Mouse (Mus musculus): ENCODE data around the gene Clec2d.
"Not testable (repeated sequence)": the region's sequence is repeated elsewhere in the genome, so short reads cannot be mapped to it uniquely, and the experiment has no call there.

The Clec2d gene

DNA sequence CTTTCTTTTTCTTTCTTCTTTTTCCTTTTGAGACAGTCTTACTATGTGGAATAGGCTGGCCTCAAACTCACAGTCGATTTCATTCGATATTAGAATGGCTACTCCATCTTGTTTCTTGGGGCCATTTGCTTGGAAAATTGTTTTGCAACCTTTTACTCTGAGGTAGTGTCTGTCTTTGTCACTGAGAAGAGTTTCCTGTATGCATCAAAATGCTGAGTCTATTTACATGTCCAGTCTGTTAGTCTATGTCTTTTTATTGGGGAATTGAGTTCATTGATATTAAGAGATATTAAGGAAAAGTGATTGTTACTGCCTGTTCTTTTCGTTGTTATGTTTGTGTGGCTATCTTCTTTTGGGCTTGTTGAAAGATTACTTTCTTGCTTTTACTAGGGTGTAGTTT lies 7.4 kb downstream of the Clec2d start:
- DNase-seq: not testable (repeated sequence)

DNA sequence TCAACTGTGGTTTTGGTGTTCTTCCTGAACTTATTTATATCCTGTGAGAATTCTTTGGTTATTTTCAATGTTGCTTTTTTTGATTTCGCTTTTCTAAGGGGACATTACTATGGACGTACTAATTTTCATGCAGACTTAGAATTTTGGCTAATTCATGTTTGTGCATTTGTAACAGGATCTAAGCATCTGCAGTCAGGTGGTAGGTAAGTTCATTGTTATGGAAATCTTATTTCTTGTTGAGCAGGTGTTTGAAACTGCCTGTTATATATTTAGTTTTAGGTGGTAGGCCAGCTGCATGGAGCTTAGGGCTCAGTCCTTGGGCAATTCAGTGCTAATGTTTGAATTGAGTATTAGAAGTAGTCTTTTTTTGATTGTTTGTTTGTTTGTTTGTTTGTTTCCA lies 13.0 kb downstream of the Clec2d start:
- DNase-seq: no peak

DNA sequence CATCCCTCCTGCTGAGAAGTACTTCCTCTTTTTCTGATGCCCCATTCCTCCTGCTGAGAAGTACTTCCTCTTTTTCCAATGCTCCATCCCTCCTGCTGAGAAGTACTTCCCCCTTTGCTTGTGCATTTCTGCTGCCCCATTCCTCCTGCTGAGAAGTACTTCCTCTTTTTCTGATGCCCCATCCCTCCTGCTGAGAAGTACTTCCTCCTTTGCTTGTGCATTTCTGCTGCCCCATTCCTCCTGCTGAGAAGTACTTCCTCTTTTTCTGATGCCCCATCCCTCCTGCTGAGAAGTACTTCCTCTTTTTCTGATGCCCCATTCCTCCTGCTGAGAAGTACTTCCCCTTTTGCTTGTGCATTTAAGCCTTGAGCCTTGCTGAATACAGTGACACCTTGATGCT lies 19.7 kb downstream of the Clec2d start:
- not testable (repeated sequence) for DNase-seq

DNA sequence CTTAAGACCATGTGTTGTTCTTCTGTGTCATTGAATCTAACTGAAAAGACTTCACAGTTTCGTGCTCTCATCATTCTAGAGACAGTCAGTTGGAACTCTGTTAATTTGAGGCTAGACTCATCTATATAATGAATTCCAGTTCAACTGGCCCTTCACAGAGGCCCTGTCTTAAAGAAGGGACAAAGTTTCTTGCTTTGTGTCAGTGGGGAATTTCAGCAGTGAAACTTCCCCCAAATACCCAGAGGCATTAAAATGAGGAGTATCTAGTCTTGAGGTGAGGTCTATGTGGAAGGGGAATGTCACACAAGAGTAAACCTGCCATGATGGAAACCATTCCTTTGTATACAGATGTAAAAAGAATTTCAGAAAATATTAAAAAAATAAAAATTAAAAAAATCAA lies 21.9 kb downstream of the Clec2d start:
- DNase-seq: no peak

DNA sequence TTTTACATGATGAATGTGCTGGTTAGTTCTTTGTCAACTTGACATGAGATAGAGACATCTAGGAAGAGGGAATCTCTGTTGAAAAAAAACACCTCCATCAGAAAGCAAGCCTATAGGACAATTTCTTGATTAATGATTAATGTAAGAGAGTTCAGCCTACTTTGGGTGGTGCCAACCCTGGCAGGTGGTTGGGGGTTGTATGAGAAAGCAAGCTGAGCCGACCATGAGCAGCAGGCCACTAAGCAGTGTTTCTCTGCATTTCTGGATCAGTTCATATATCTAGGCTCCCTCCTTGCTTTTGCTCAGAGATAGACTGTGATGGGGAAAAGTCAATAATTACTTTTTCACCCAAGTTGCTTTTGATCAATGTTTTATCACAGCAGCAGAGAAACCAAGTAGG lies 23.9 kb downstream of the Clec2d start:
- DNase-seq: no peak

DNA sequence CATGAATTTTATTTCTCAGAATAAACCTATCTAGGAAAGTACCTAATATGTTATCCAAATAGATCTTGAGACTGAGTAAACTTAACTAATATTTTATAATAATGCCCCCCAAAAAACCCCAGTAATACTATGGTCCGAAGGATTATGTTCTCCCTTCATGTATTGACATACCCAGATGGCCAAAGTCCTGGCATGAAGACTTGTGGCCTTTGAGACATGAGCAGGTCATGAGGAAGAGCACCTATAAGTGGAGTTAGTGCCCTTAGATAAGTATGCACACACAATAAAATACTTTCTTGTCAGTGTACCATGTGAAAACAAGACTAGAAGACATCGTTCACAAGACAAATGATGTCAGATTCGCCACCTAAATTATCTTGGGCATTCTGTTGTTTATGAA lies 24.4 kb downstream of the Clec2d start:
- DNase-seq: no peak

DNA sequence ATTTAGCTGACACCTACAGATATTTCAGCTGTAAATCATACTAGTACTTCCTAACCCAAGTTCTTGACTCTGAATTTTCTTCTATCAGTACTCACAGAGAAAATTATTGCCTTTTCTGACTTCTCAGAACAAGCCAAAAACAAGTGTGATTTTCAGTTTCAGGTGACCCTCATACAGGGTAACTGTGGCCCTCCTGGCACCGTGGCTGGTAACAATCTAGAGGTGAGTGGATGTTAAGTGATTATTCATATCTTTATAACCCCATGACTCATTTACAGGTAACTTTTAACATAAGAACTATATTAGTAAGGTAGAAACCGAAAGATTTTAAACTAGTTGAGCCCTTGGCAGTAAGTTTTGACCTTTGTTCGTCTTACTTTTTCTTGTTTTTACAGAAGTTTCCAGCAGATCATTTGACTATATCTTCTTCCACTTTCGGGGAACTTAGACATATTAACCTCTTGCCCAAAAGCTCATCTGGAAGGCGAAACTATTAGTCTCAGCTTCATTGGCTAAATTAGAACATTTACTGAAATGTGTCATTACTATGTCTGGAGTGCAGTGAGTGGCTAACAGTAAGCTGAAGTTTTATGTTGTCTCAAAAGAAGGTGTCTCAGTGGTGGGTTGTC lies 28.6 kb downstream of the Clec2d start:
- DNase-seq: no peak

DNA sequence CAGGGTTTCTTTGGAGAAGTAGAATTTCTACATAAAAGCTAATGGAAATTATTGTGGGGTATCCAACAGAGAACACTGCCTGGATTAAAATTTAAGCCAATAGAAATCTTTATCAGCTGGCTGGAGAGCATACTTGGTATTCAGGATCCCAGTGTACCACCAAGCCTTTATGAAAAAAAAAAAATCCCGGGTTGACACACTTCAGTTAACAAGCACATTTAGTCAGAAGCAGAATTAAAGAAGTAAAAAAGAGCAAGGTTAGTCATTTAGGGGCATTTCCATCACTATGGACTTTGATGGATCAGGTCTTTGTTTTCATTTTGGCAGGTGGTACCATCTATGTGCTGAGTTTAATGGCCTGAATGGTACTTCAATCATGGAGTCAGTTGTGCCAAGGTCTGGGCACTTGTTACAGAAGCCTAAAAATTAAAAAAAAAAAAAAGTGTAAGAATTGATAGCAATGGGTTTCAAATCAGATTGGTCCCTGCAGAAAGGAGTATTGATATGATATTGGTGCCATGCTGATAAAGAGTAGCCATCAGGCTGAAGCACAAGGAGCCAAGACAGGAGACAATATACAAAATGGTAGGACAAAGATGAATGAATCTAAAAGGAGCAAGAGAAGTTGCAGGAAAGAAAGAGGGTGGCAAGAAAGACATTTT lies 29.5 kb downstream of the Clec2d start:
- DNase-seq: no peak

DNA sequence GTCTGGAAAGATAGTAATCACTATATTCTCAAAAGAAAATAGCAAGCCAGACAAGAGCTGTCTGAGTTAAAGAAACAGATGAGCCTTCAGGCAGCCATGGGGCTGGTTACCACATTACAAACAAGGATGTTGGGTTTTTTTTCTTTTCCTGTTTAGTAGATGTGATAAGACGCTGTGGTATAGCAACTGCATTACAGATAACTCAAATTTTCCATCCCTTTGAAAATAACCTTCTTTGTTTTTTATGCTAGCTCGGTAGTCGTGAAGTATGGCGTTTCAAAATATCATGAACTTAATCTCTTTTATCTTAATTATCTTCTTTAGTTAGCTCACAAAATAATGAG lies 30.0 kb downstream of the Clec2d start:
- no peak for DNase-seq

DNA sequence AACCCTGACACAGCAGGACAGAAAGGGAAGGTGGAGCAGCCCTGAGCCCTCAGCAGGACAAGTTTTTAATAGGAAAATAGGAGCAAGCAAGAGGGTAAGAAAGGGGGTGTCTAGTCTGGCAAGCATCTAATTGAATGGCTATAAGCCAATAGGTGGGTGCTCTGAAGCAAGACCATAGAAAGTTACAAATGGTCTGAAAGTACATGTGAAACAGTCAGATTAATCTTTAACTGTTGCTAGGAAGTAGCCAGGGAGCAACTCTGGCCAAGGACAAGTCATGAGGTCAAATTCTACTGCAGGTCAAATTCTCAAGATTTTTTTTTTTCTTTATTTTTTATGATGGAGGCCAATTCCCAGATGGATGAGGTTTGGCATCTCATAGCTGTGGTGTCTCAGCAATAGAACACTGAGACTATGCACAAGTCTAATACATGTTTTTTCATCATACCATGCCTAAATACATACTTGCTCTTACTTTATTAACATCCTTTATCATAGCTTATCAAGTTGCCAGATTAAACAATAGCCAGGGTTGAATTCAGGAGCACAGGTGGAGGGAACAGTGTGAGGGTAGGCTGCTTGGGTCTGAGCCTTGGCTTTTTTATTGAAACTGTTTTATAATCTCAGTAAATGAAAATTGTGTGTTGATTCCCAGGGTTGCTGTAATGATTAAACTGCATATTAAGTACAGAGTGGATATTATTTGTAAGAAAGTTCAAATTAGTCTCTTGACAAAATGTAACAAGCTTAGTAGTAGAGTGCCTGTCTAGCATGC lies 32.2 kb downstream of the Clec2d start:
- DNase-seq: no peak

DNA sequence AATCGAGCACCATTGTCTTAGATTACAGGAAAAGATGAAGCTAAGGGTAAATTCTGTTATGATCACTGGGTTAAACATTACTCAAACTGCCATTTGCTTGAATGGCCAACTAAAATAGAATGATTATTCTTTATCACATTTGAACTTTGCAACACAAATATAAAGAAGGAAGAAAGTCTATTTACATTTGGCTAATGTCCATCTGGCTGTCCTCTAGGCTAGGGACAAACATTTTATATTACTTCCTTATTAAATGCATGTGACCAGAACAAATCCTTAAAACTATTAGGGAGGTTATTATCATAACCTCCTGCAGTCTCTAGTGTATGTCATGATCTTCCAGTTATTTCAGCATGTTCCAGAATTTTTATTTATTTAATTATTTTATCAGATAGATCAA lies 33.1 kb downstream of the Clec2d start:
- DNase-seq: no peak

DNA sequence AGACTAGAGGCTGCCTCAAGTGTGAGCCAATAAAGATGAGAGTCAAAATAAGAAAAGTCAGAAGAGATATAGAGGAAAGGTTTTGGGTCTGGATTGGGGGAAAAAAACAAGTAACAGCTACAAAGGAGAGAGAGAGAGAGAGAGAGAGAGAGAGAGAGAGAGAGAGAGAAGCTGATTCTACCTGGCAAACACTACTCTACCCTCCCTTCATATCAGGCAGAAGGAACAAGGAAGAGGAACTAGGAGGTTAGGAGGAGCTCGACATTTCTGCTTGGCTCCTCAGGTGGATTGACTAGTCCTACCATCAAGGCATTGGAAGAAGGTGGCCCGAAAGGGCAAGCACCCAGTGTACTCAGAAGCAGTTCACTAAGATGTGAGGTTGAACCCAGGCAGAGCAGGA lies 33.8 kb downstream of the Clec2d start:
- DNase-seq: no peak

DNA sequence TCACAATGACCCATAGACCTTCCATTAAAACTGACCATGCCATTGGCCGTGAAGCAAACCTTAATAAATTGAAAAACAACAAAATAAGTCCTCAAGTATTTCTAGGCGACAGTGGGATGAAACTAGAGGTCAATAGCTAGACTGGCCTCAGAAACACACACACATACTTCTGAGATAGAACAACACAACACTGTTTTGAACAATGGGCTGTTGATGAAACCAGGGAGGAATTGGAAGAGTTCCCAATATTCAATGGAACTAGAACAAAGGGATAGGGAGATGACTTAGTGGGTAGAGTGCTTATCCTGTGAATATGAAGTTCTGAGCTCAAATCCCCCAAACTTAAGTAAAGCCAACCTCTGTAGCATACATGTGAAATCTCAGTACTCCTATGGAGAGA lies 34.6 kb downstream of the Clec2d start:
- no peak for DNase-seq

DNA sequence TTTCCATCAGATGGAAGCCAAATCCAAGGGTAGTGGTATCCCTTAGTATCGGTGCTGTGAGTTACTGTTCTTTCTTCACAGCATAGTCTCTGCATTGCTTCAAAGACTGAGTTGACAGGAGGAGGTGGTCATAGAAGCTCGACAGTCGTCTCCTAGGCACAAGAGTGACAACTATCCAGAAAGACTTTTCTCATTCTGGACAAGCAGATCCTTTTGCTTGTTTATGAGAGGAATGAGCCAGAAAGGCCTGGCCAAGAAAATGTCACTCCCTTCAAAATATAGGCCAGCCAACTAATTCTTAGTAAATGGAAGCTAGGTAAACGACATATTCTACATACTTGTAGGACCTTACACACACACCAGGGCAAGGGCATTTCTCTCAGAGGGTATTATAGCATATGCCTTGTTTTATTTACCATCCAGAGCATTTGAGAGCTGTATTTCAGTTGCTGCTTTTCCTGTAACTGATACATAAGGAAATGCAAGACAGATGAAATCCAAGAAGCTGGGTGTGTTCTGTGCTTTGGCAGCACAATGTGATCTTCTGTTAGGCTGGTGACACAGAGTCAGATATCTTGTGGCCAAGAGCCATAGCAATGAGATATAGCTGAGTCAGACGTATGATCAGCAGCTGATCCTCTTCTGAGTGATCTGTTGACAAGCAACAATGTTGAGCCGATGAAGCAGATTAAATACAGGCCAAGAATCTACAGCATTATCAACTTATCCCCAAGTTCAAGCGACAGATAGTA lies 35.6 kb downstream of the Clec2d start:
- DNase-seq: no peak

DNA sequence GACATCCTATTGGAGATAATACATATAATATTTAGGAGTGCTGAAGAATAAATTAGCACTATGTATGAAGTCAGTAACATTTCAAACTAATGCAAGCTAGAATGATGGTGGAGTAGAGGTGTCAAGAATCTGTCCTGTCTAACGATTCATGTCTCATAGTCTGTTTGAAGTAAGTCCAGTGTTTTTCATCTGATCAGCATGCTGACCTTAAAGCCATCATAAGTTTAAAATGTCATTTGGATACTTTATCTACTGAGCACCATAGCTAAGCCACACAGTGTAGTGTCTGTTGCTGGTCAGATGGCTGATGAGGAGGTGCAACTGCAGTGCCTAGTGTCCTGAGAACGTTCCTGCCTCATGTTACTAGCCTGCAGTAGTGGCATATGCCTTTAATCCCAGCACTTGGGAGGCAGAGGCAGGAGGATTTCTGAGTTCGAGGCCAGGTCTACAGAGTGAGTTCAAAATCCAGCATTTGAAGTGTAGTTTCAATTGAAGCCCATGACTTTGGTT lies 36.4 kb downstream of the Clec2d start:
- no peak for DNase-seq

DNA sequence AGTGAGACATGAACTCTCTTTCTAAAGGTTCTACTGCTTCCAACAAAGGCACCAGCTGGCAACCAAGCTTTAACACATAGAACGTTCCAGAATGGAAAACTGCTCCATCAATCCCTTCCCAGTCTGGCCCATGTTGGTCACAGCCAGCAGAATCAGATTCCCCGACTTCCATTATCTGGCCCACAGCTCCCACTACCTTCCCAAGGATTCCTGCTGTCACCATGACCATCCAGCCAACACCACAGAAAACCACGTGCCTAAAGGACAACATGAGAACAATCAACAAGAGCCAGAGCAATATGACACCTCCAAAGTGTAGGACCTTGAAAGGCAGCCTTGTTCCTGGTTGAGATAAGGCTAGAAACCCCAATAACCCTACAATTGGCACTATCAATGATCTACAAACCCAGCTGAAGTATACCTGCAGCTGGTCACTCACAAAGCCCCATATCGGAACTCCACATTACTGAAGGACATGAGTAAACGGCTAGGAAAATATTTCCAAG lies 37.8 kb downstream of the Clec2d start:
- DNase-seq: no peak

DNA sequence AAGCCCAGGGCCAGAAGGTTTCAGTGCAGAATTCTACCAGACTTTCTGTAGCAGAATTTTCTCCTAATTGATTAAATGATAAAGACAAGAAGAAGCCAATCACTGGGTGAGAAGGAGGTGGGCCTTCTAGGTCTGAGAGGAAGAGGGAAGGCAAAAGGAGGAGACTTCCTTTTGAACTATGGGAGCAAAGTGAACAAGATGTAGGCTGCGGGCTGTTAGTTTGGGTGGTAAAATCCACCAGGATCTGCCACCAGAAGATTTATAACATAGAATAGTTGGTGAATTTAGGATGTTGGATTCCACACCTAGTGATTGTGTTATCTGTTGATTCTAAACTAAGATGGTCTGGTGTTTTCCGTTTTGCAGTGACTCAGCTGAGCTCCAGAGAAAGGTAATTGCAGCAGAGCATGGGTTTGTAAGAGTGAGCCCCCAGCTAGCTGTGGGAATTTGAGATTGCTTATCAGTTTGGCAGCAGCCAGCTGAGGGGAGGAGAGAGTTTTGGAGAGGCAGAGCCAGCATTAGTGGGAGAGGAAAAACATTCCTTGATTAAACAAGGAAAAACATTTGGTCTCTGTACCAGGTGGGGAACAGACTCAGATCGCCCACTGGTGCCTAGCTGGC lies 39.6 kb downstream of the Clec2d start:
- no peak for DNase-seq

DNA sequence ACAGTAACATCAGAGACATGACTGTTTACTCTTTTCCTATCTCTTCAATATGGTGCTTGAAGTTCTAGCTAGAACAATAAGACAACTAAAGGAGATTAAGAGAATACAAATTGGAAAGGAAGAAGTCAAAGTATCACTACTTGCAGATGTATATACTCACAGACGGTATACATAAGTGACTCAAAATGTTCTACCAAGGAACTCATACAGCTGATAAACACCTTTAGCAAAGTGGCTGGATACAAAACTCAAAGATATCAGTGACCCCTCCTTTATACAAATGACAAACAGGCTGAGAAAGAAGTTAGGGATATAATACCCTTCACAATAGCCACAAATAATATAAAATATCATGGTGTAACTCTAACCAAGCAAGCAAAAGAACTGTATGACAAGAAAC lies 40.6 kb downstream of the Clec2d start:
- no peak for DNase-seq

DNA sequence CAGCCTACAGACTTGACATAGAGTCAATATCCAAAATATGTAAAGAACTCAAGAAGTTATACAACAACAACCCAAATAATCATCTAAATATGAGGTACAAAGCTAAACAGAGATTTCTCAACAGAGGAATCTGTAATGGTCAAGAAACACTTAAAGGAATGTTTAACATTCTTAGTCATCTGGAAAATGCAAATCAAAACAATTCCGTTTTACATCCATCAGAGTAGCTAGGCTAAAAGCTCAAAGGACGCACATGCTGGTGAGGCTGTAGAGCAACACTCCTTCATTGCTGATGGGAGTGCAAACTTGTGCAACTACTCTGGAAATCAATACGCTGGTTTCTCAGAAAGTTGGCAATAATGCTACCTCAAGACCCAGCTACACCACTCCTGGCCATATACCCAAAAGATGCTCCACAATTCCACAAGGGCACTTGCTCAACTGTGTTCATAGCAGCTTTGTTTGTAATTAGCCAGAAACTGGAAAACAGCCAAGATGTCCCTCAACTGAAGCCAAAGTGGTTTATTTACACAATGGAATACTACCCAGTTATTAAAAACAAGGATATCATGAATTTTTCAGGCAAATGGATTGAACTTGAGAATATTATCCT lies 41.9 kb downstream of the Clec2d start:
- no peak for DNase-seq

DNA sequence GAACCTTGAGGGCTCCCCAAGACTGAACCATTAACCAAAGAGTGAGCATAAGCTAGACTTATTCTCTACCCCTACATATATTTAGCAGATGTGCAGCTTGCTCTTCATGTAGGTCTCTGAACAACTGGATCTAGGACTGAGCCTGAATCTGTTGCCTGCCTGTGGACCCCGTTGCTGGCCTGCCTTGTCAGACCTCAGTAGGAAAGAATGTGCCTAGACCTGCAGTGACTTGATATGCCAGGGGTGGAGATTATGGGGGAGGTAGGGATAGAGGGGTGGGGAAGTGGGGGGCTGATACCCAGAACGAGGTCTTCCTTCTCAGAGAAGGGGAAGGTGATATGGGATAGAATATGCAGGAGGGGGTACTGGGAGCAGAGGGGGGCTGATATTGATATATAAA lies 43.2 kb downstream of the Clec2d start:
- DNase-seq: no peak

DNA sequence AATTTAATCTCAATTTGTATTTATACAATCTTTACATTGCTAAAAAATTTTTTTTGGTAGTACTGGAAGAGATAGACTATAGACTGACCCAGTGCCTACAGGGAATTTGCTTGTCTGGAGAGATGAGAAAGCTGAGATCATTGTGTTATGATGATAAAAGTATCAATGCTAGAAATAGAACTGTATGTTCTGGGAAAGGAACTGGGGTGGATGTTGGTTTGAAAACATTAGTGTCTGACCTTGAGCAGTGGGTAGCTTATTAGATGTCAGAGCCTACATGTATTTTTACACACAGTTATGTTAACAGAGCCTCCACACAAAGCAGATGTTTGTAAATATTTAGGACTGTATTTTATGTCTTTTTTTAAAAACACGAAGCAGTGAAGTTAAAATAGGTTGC lies 43.7 kb downstream of the Clec2d start:
- DNase-seq: no peak

DNA sequence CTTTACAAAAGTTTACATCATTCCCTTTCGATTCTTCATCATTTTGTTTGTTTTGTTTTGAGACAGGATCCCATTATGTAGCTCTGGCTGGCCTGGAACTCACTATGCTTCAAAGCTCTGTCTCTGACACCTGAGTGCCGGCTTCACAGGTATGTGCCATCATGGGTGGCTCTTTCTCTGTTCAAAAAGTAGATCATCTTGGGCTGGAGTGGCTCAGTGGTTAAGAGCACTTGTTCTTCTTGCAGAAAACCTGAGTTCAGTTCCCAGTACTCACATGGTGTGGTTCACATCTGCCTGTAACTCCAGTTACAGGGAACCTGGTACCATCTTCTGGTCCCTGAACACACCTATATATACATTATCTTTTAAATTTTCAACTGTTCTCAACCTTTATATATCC lies 44.7 kb downstream of the Clec2d start:
- DNase-seq: no peak

Measured in thymus, adult 18-20 months (tissue).